Mouse (Mus musculus): Measurements from ENCODE around the gene Dmac1. TPM values are rescaled to one million over a fixed set of nuclear protein-coding genes. Genes with fewer than 3 reads are reported as not detected.

The Dmac1 gene
- polyA plus RNA-seq (2016; fragmentation: Nextera tagmentation; extraction: Ambion mirVana) = 108 and 113 TPM in 2 replicates

DNA sequence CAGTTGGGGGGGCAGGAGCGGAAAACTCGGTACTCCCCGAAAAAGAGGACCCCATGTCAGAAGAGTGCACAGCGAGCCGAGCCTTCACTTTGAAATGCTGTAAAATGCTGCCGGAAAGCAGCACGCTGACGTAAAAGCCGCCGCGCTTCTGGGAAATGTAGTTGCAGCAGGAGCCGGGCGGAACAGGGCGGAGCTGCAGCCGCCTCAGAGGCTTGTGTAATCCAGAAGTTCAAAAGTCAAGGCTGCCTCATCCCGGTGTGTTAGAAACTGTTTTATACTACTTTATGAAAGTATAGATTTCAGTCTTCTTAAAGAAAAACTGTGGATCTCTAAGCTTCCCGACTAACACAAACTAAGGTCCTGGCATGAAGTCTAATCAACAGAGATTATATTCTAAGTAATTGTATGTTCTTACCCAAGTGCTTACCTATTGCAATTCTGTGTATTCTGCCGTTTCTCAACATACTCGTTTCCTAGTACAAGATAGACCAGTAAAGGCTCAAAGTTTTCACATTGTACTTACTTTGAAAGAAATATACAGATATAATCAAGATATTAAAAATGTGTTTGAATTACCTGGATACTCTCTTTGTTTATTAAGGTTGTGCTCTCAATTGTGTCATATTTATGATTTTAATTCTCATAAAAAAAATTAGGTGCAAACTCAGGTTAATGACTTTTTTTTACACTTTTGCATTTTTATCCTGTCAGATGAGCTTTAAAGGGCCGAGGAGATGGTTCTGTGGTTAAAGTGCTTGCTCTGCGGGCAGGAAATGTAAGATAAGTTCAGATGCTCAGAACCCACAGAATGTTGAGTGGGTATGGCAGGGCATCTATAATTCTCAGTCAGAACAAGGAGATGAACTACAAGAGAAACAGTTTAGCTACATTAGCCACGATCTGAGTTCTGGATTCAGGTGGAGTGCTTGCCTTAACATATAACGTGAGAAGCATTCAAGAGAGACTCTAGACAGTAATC lies at the start of gene Dmac1:
Gene Dmac1 (minus strand): TSS at position 109 of the 979 bp plus-strand sequence.
- H3K4me3 ChIP-seq = peak within 1 kb of the TSS; percentile 91
- no peaks in the 10 kb centered on the region for H3K27me3 ChIP-seq (replicated peaks; ENCODE audit: low read depth, poor library complexity, severe bottlenecking)
- H3K4me1 ChIP-seq = no peaks in the 10 kb centered on the region
- DNase-seq (ENCODE audit: low spot score) = peak; percentile 92
- WGBS = 19% methylated on average over 23 of the region's 23 CpGs
- H3K27ac ChIP-seq (replicated peaks) = peak within 1 kb of the TSS; percentile 91
- H3K36me3 ChIP-seq (replicated peaks) = peaks cover 28% of the 10 kb centered on the region
- no peaks in the 10 kb centered on the region for H3K9me3 ChIP-seq

DNA sequence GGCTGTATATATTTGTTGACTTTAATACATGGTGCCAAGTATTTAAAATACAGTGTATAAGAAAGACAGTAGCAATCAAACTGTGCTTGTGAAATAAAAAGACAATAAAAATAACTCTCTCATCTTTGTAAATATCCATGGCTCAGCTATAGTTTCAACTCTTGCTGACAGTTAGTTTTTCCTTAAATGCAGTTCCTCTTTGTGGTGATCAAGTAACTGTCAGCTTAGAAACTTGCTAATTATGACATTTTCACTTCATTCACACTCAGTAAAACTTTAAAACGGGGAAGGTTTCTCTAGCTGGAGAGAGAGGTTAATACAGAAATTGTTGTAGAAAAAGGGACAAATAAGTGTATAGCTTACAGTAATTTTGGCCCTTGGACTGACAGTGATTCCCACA lies 37.3 kb upstream of the Dmac1 start:
- H3K27me3 ChIP-seq (replicated peaks; ENCODE audit: low read depth, poor library complexity, severe bottlenecking) = no peaks in the 10 kb centered on the region
- 88% methylated on average over 1 of the region's 1 CpGs for WGBS
- H3K9me3 ChIP-seq = no peaks in the 10 kb centered on the region
- no peak overlapping the region for H3K4me3 ChIP-seq
- H3K27ac ChIP-seq (replicated peaks) = no peak overlapping the region
- DNase-seq (ENCODE audit: low spot score) = no peak
- no peaks in the 10 kb centered on the region for H3K4me1 ChIP-seq
- no peaks in the 10 kb centered on the region for H3K36me3 ChIP-seq (replicated peaks)

DNA sequence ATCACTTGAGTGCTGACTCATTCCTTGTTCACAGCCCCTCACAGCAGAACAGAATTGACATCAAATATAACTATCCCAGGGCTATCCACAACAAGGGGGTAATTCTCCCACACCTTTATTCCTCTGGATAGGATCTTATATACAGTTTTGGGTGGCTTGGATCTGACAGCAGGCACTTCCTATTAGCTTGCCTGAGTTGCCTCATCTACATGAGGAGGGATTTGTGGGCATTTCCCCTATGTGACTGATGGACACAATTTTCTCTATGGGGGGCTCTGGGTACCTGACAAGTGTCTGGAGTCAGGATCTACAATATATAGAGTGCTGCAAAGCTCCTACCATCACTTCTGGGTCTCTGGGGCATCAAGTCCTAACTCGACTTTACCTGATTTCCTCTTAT lies 36.9 kb upstream of the Dmac1 start:
- H3K4me1 ChIP-seq = no peaks in the 10 kb centered on the region
- H3K27me3 ChIP-seq (replicated peaks; ENCODE audit: low read depth, poor library complexity, severe bottlenecking) = no peaks in the 10 kb centered on the region
- H3K27ac ChIP-seq (replicated peaks) = no peak overlapping the region
- no peak overlapping the region for H3K4me3 ChIP-seq
- no peaks in the 10 kb centered on the region for H3K9me3 ChIP-seq
- 84% methylated on average over 1 of the region's 1 CpGs for WGBS
- no peaks in the 10 kb centered on the region for H3K36me3 ChIP-seq (replicated peaks)
- DNase-seq (ENCODE audit: low spot score) = no peak

DNA sequence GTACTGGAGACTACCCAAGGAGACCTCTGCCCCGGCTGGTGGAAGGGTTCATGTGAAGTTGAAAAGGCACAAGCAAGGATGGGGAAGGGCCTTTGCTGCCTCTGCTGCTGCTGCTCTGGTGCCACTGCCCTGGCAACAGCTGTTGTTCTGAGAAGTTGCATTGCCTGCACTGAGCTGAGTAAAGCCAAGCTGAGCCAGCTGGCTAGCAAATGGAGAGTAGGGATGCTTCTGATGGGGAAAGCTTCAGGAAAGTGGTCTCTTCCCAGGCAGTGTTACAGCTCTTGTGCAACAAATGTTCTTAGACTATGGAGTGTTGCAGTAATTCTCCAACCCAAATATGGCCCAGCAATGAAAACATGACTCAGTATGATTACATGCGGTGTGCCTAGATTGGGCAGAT lies 33.8 kb upstream of the Dmac1 start:
- no peak for DNase-seq (ENCODE audit: low spot score)
- no peaks in the 10 kb centered on the region for H3K9me3 ChIP-seq
- 93% methylated on average over 2 of the region's 2 CpGs for WGBS
- no peak overlapping the region for H3K4me3 ChIP-seq
- no peaks in the 10 kb centered on the region for H3K4me1 ChIP-seq
- H3K27me3 ChIP-seq (replicated peaks; ENCODE audit: low read depth, poor library complexity, severe bottlenecking) = no peaks in the 10 kb centered on the region
- H3K36me3 ChIP-seq (replicated peaks) = no peaks in the 10 kb centered on the region
- H3K27ac ChIP-seq (replicated peaks) = no peak overlapping the region

DNA sequence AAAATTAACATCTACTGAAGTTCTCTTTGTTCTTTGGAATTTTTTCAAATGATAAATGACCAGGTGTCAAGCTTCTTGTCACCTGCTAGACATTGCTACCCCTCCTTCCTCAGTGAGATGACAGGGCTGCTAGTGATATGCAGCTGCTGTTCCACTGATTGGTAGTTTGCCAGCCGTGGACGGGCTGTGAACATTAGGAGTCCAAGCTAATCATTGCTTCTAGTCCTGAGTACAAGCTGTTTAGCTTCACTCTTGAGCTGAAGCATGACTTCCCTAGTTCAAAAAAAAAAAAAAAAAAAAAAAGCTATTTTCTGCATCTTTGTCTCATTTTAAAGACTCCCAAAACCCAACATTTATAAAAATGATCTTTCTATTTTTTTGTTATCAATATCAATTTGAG lies 33.2 kb upstream of the Dmac1 start:
- H3K27ac ChIP-seq (replicated peaks) = no peak overlapping the region
- WGBS = 93% methylated on average over 2 of the region's 2 CpGs
- no peak for DNase-seq (ENCODE audit: low spot score)

DNA sequence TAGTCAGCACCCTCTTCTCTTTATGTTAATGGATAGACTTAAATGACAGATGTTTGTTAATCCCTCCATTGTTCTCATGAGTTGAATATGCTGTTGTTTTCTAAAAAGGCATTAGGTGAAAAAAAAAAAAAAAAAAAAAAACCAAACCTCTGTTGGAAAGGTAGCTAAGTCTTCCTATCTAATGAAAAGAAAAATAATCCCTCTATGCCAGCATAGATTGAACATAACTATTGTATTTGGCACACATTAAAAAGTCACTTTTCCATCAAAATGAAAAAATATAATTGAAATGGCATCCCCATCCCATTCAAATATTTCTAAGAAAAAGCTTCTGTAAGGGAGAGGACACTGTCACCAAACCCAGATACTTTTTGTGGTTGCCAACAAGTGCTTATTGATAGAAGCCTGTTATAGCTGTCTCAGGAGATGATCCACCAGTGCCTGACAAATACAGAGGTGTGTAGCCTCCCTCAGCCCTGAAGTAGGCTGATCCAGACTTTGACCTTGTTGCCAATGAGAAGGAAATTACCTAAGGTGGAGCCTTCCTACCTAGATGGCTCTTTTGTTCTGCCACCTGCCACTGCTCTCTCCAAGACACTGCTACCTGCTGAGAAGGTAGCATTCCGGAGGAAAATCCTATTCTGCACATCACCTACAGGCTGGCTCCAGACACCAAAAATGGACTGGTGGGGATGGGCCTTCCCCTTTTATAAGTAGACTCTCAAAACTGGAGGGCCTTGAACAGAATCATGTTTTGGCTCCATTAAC lies 22.3 kb upstream of the Dmac1 start:
- DNase-seq (ENCODE audit: low spot score) = no peak
- WGBS = 77% methylated on average over 1 of the region's 1 CpGs
- no peaks in the 10 kb centered on the region for H3K27me3 ChIP-seq (replicated peaks; ENCODE audit: low read depth, poor library complexity, severe bottlenecking)
- no peak overlapping the region for H3K27ac ChIP-seq (replicated peaks)
- H3K4me1 ChIP-seq = no peaks in the 10 kb centered on the region
- H3K36me3 ChIP-seq (replicated peaks) = no peaks in the 10 kb centered on the region
- no peaks in the 10 kb centered on the region for H3K9me3 ChIP-seq
- no peak overlapping the region for H3K4me3 ChIP-seq

More for the DNA sequence above, 33.2 kb upstream of the Dmac1 start:
- no peaks in the 10 kb centered on the region for H3K27me3 ChIP-seq (replicated peaks; ENCODE audit: low read depth, poor library complexity, severe bottlenecking)
- H3K4me1 ChIP-seq = no peaks in the 10 kb centered on the region
- H3K36me3 ChIP-seq (replicated peaks) = no peaks in the 10 kb centered on the region
- H3K9me3 ChIP-seq = no peaks in the 10 kb centered on the region
- no peak overlapping the region for H3K4me3 ChIP-seq

DNA sequence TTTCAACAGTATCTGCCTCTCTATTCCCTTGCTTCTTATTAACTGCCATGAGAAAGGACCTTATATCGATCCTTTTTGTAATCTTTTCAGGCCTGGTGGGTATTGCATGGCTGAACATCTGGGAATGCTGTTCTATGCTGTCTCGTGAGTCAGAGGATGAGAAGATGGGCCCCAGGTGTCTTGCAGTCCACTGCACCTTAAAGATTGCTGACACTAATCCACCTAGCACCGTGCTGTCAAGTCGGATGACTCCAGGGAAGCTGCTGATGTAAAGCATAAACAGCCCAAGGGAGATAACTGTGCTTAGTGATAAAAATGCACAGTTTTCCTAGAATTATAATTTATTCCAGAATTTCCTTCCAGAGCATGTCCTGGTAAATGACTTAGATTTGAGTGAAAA lies 14.2 kb upstream of the Dmac1 start:
- Histone ChIP-seq H3K4me3 (no peak overlapping the region), H3K36me3 (replicated peaks) (no peaks in the 10 kb centered on the region), H3K27ac (replicated peaks) (no peak overlapping the region), H3K27me3 (replicated peaks; ENCODE audit: low read depth, poor library complexity, severe bottlenecking) (no peaks in the 10 kb centered on the region), H3K9me3 (no peaks in the 10 kb centered on the region), H3K4me1 (no peaks in the 10 kb centered on the region)
- 72% methylated on average over 4 of the region's 4 CpGs for WGBS
- no peak for DNase-seq (ENCODE audit: low spot score)

DNA sequence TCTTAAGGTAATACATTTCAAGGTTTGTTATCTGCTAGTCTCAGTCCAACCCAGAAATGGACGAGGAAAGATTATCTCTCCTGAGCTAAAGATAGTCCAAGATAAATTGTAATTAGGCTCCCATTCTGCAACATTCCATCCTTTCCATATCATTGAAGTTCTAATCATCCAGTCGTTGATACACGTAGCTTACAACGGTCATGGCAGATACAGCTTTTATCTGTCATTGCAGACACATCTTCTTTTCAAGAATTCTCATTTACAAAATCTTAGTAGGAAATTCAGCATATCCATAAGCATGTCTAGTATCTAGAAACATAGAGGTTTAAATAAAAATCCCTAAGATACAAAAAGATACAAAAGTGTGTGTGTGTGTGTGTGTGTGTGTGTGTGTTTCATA lies 13.0 kb upstream of the Dmac1 start:
- no peaks in the 10 kb centered on the region for H3K36me3 ChIP-seq (replicated peaks)
- H3K4me3 ChIP-seq = no peak overlapping the region
- H3K4me1 ChIP-seq = no peaks in the 10 kb centered on the region
- H3K27me3 ChIP-seq (replicated peaks; ENCODE audit: low read depth, poor library complexity, severe bottlenecking) = no peaks in the 10 kb centered on the region
- 88% methylated on average over 4 of the region's 4 CpGs for WGBS
- no peaks in the 10 kb centered on the region for H3K9me3 ChIP-seq
- H3K27ac ChIP-seq (replicated peaks) = no peak overlapping the region
- no peak for DNase-seq (ENCODE audit: low spot score)

DNA sequence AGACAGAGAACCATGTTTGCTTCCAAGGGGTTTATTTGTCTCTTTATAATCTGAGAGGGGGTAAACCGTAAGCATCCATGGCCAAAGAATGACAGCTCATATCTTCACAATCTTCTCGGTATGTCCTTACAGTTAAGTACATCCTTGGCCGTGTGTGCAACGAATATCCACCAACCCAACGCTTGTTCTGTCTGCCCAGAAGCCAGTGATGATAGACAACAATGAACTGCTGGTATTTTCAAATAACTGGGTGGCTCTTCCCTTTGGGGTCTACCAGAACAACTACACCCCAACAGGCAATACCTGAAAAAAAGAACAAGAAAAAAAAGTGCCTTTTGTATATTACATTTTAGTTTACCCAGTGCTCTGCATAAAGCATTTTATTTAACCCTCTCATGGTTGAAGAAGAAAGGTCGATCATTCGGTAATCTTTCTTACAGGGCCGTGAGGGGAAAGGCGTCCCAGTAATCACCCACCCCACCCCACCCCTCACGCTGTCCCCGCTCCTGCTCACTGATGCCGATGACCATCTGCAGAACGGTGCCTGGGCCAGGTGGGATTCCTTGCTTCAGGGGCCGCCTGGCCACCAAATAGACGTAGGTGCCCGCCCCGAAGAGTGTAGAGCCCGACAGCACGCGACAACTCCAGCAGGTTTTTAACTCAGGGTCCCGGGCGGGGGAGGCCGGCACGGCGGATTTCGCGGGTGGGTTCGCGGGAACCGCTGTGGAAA lies 473 bp downstream of the Dmac1 start:
- Histone ChIP-seq H3K36me3 (replicated peaks) (peaks cover 35% of the 10 kb centered on the region), H3K4me1 (no peaks in the 10 kb centered on the region), H3K4me3 (peak overlapping the region; percentile 91), H3K27ac (replicated peaks) (peak overlapping the region; percentile 91), H3K27me3 (replicated peaks; ENCODE audit: low read depth, poor library complexity, severe bottlenecking) (no peaks in the 10 kb centered on the region), H3K9me3 (no peaks in the 10 kb centered on the region)
- no peak for DNase-seq (ENCODE audit: low spot score)
- 12% methylated on average over 30 of the region's 30 CpGs for WGBS

DNA sequence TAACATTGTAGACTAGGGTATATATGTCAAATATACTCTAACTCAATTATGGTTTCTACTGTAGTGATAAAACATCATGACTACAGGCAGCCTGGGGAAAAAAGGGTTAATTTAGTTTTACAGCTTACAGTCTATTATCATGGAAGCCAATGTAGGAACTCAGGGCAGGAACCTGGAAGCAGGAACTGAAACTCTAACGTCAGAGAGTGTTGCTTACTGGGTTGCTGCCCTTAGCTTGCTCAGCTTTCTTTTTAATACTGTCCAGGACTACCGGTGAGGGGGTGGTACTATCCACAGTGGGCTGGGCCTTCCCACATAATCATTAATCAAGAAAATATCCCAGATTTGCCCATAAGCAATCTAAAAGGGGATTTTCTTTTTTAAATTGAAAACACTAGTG lies 2.4 kb downstream of the Dmac1 start:
- Histone ChIP-seq H3K36me3 (replicated peaks) (peaks cover 43% of the 10 kb centered on the region), H3K9me3 (no peaks in the 10 kb centered on the region), H3K4me1 (no peaks in the 10 kb centered on the region), H3K27ac (replicated peaks) (no peak overlapping the region), H3K27me3 (replicated peaks; ENCODE audit: low read depth, poor library complexity, severe bottlenecking) (no peaks in the 10 kb centered on the region), H3K4me3 (no peak overlapping the region)
- DNase-seq (ENCODE audit: low spot score) = no peak
- 89% methylated on average over 2 of the region's 2 CpGs for WGBS

DNA sequence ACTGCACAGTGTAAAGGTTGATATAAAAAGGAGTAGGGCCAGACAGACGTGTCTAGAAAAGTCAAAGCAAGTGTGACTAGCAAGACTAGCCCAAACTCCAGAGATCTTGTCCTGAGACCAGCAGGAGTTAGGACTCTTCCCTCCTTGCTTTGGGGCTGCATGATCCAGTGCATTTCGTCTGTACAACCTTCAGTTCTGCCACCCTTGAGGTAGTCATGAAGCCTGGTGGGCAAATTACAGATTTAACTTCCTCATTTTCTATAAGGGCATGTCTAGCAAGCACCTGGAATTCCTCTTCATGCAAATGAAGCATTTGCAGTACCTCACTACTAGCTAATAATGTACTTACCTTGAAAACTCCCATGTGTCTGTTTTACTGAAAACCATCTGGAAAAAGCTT lies 10.2 kb downstream of the Dmac1 start:
- 72% methylated on average over 2 of the region's 2 CpGs for whole genome bisulfite sequencing
- H3K27me3 ChIP-seq (replicated peaks; ENCODE audit: low read depth, poor library complexity, severe bottlenecking) = no peaks in the 10 kb centered on the region
- H3K27ac ChIP-seq (replicated peaks) = no peak overlapping the region
- H3K9me3 ChIP-seq = no peaks in the 10 kb centered on the region
- H3K36me3 ChIP-seq (replicated peaks) = peaks cover 10% of the 10 kb centered on the region
- H3K4me3 ChIP-seq = no peak overlapping the region
- no peaks in the 10 kb centered on the region for H3K4me1 ChIP-seq
- no peak for DNase-seq (ENCODE audit: low spot score)

DNA sequence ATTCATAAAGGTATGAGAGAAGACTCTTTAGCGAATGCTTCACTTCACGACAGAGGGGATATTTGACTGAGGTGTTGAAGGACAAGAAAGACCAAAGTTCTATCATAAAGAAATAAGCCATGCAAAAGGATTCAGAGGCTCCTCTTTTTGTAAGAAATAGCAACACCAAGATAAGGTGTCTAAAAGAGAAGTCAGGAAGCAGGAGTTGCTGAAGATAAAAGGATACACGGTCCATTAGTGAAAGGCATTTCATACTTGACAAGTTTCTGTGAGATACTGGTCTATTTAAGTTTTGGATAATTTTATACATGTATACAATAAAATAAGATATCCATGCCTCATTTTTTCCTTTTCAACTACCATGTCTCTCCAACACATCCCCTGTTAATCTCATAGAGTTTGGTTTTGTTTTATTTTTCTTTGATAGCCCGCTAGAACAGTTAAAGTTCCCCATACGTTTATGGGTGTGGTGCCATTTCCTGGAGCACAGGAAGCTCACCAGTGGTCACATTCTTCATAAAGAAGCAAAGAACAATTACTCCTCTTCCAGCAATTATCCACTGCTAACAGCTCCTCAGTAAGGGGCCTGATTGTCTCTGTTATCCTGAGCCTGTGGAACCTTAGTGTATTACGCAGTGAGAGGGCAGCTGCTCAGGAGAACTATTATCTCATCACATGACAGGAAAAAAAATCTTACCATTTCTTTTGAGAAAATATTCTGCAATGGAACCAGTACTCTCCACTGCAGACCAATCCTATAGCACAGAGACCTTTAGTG lies 11.1 kb downstream of the Dmac1 start:
- H3K36me3 ChIP-seq (replicated peaks) = peaks cover under 1% of the 10 kb centered on the region
- WGBS = 78% methylated on average over 6 of the region's 6 CpGs

More for the DNA sequence above, 11.1 kb downstream of the Dmac1 start:
- H3K27ac ChIP-seq (replicated peaks) = no peak overlapping the region
- H3K27me3 ChIP-seq (replicated peaks; ENCODE audit: low read depth, poor library complexity, severe bottlenecking) = no peaks in the 10 kb centered on the region
- H3K9me3 ChIP-seq = no peaks in the 10 kb centered on the region
- H3K4me1 ChIP-seq = no peaks in the 10 kb centered on the region
- no peak for DNase-seq (ENCODE audit: low spot score)
- no peak overlapping the region for H3K4me3 ChIP-seq
